Mouse (Mus musculus): ENCODE measurements around the gene Ccdc3.

Ccdc3 gene

GRCm38 (mm10) chr2:5161002-5161745 lies 23.6 kb downstream of the Ccdc3 start:
- DNase-seq (ENCODE audit: low read depth, low spot score) = no peak

GRCm38 (mm10) chr2:5161908-5162674 lies 24.5 kb downstream of the Ccdc3 start:
- no peak for DNase-seq (ENCODE audit: low read depth, low spot score)

GRCm38 (mm10) chr2:5162756-5163155 lies 25.2 kb downstream of the Ccdc3 start:
- no peak for DNase-seq (ENCODE audit: low read depth, low spot score)

- no peak for DNase-seq (ENCODE audit: low read depth, low spot score)
Measured at GRCm38 (mm10) chr2:5165941-5166361, 28.4 kb downstream of the Ccdc3 start.

GRCm38 (mm10) chr2:5166796-5167195 lies 29.2 kb downstream of the Ccdc3 start:
- no peak for DNase-seq (ENCODE audit: low read depth, low spot score)

- DNase-seq (ENCODE audit: low read depth, low spot score) = no peak
Measured at GRCm38 (mm10) chr2:5170815-5171214, 33.2 kb downstream of the Ccdc3 start.

- no peak for DNase-seq (ENCODE audit: low read depth, low spot score)
Measured at GRCm38 (mm10) chr2:5171301-5172000, 33.9 kb downstream of the Ccdc3 start.

GRCm38 (mm10) chr2:5172773-5173172 lies 35.2 kb downstream of the Ccdc3 start:
- DNase-seq (ENCODE audit: low read depth, low spot score) = no peak

- no peak for DNase-seq (ENCODE audit: low read depth, low spot score)
Measured at GRCm38 (mm10) chr2:5174716-5175115, 37.1 kb downstream of the Ccdc3 start.

GRCm38 (mm10) chr2:5181462-5182443 lies 44.2 kb downstream of the Ccdc3 start:
- no peak for DNase-seq (ENCODE audit: low read depth, low spot score)

- DNase-seq (ENCODE audit: low read depth, low spot score) = no peak
Measured at GRCm38 (mm10) chr2:5184166-5184565, 46.6 kb downstream of the Ccdc3 start.

- DNase-seq (ENCODE audit: low read depth, low spot score) = no peak
Measured at GRCm38 (mm10) chr2:5185631-5186030, 48.1 kb downstream of the Ccdc3 start.

GRCm38 (mm10) chr2:5192156-5192555 lies 54.6 kb downstream of the Ccdc3 start:
- no peak for DNase-seq (ENCODE audit: low read depth, low spot score)

GRCm38 (mm10) chr2:5193071-5193470 lies 55.5 kb downstream of the Ccdc3 start:
- DNase-seq (ENCODE audit: low read depth, low spot score) = no peak

- no peak for DNase-seq (ENCODE audit: low read depth, low spot score)
Measured at GRCm38 (mm10) chr2:5194701-5195215, 57.2 kb downstream of the Ccdc3 start.

GRCm38 (mm10) chr2:5197486-5197885 lies 59.9 kb downstream of the Ccdc3 start:
- no peak for DNase-seq (ENCODE audit: low read depth, low spot score)

GRCm38 (mm10) chr2:5199289-5199688 lies 61.7 kb downstream of the Ccdc3 start:
- DNase-seq (ENCODE audit: low read depth, low spot score) = no peak

GRCm38 (mm10) chr2:5200817-5201364 lies 63.3 kb downstream of the Ccdc3 start:
- no peak for DNase-seq (ENCODE audit: low read depth, low spot score)

GRCm38 (mm10) chr2:5203146-5203545 lies 65.6 kb downstream of the Ccdc3 start:
- no peak for DNase-seq (ENCODE audit: low read depth, low spot score)

GRCm38 (mm10) chr2:5204941-5205340 lies 67.4 kb downstream of the Ccdc3 start:
- DNase-seq (ENCODE audit: low read depth, low spot score) = no peak

GRCm38 (mm10) chr2:5206651-5207050 lies 69.1 kb downstream of the Ccdc3 start:
- DNase-seq (ENCODE audit: low read depth, low spot score) = no peak

Data from embryo, embryonic 11.5 days (tissue).